Mouse (Mus musculus): ENCODE data around the gene Abo.
"Not testable (repeated sequence)": the region's sequence is repeated elsewhere in the genome, so short reads cannot be mapped to it uniquely, and the experiment has no call there.

Gene Abo

GRCm38 (mm10) chr2:26864879-26865278, at the start of gene Abo:
Gene Abo (minus strand): TSS chr2:26864979.
- DNase-seq = no peak

GRCm38 (mm10) chr2:26914148-26914941, 49.6 kb upstream of the Abo start:
- DNase-seq = no peak

GRCm38 (mm10) chr2:26913416-26914147, 48.8 kb upstream of the Abo start:
- no peak for DNase-seq

- DNase-seq = no peak
Measured at GRCm38 (mm10) chr2:26912253-26912770, 47.5 kb upstream of the Abo start.

- DNase-seq = no peak
Measured at GRCm38 (mm10) chr2:26910994-26911765, 46.4 kb upstream of the Abo start.

GRCm38 (mm10) chr2:26910124-26910993, 45.6 kb upstream of the Abo start, which contains the start of the genes Med22 and Rpl7a:
Gene Med22 (minus strand): TSS chr2:26910677.
Gene Rpl7a (plus strand): TSS chr2:26910764.
- peak; percentile 99 to 100 for DNase-seq

- DNase-seq = no peak
Measured at GRCm38 (mm10) chr2:26909387-26909784, 44.6 kb upstream of the Abo start.

- no peak for DNase-seq
Measured at GRCm38 (mm10) chr2:26908710-26909386, 44.1 kb upstream of the Abo start.

- DNase-seq = peak in 1 of 2 experiments; percentile 55
Measured at GRCm38 (mm10) chr2:26907109-26907508, 42.3 kb upstream of the Abo start.

GRCm38 (mm10) chr2:26906431-26906830, 41.7 kb upstream of the Abo start:
- no peak for DNase-seq

GRCm38 (mm10) chr2:26905936-26906335, 41.2 kb upstream of the Abo start:
- no peak for DNase-seq

GRCm38 (mm10) chr2:26903311-26903710, 38.5 kb upstream of the Abo start:
- no peak for DNase-seq

GRCm38 (mm10) chr2:26902467-26903220, 37.9 kb upstream of the Abo start, which contains the start of gene Surf6:
Gene Surf6 (minus strand): TSS chr2:26902879.
- peak; percentile 88 to 92 for DNase-seq

GRCm38 (mm10) chr2:26901834-26902400, 37.1 kb upstream of the Abo start:
- no peak for DNase-seq

GRCm38 (mm10) chr2:26900731-26901130, 36.0 kb upstream of the Abo start:
- no peak for DNase-seq

GRCm38 (mm10) chr2:26895898-26896297, 31.1 kb upstream of the Abo start:
- DNase-seq = no peak

GRCm38 (mm10) chr2:26886170-26886569, 21.4 kb upstream of the Abo start:
- DNase-seq = not testable (repeated sequence)

GRCm38 (mm10) chr2:26885541-26885940, 20.8 kb upstream of the Abo start:
- not testable (repeated sequence) for DNase-seq

GRCm38 (mm10) chr2:26878571-26878970, 13.8 kb upstream of the Abo start:
- no peak for DNase-seq

GRCm38 (mm10) chr2:26870666-26871065, 5.9 kb upstream of the Abo start:
- no peak for DNase-seq
